Mouse (Mus musculus): ENCODE measurements around the gene Tekt5. TPM values are rescaled to one million over a fixed set of nuclear protein-coding genes. Genes with fewer than 3 reads are reported as not detected.

Tekt5 gene
- total and polyA plus RNA-seq, 3 experiments = 0.08 to 0.90 (median 0.71) TPM

DNA sequence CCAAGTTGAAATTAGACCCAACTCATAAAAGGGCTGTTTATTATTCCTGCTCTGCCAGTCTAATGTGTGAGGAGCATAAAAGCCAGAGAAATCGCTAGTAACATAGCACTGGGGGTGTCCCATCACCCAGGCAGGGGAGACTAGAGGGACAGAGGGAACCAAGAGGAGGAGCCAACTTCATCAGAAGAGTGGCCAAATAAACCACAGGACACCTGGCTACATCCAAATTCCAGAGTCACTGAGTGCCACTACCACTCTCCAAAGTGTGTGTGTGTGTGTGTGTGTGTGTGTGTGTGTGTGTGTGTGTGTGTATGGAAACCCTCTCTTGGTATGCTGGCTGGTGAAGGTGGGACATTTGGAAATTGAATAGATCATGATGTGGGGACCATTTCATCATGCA is 32.2 kb downstream of the Tekt5 start:
- no peak for TF ChIP-seq TAL1 (conservative IDR thresholded peaks at IDR 0.05; ENCODE audit: low read depth, low read length)
- no peak for TF ChIP-seq GATA2 (IDR thresholded peaks at IDR 0.05; ENCODE audit: borderline replicate concordance, low read depth, low read length)
- TF ChIP-seq GATA1 (IDR thresholded peaks at IDR 0.05; ENCODE audit: borderline replicate concordance, low read length) = no peak
- no peak for TF ChIP-seq CTCF (IDR thresholded peaks at IDR 0.05; ENCODE audit: low read depth, low read length)
- no peak for TF ChIP-seq POLR2AphosphoS5 (IDR thresholded peaks at IDR 0.05; ENCODE audit: insufficient replicate concordance, low read depth, low read length)
- H3K9me3 ChIP-seq (replicated peaks) = no peaks in the 10 kb centered on the region
- H3K36me3 ChIP-seq (replicated peaks) = no peaks in the 10 kb centered on the region
- H3K4me1 ChIP-seq (ENCODE audit: insufficient read depth, low read depth, low read length) = peaks cover 2% of the 10 kb centered on the region; the same call in 1 of the 2 replicates
- ATAC-seq (ENCODE audit: extremely low read depth, insufficient number of reproducible peaks, low FRiP score, poor library complexity, severe bottlenecking) (no peak), DNase-seq (ENCODE audit: low spot score) (no peak)
- H3K27me3 ChIP-seq (ENCODE audit: insufficient read depth, low read length) = peaks cover 19% of the 10 kb centered on the region
- no peak overlapping the region for H3K4me3 ChIP-seq (ENCODE audit: low read depth, low read length)

DNA sequence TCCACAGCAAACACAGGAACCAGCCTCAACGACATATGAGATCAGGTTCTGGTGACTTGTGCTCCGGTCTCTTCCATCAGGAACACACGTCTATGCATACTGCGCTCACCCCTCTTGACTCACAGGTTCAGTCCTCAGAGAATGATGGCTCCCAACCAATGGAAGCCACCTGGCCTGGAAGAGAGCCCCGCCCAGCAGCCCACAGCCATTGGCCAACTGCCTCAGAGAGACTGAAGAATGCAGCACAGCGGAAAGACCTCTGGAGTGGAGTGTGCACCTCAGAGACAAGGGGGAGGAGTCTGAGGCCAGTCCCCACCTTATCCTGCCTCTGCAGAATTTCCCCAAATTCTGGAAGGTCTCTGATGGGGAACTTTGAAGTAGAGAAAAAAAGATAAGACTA is 36.0 kb downstream of the Tekt5 start:
- DNase-seq (ENCODE audit: low spot score) (no peak), ATAC-seq (ENCODE audit: extremely low read depth, insufficient number of reproducible peaks, low FRiP score, poor library complexity, severe bottlenecking) (no peak)
- peaks cover 3% of the 10 kb centered on the region; the same call in 1 of the 2 replicates for H3K4me1 ChIP-seq (ENCODE audit: insufficient read depth, low read depth, low read length)
- no peak overlapping the region for H3K4me3 ChIP-seq (ENCODE audit: low read depth, low read length)
- no peaks in the 10 kb centered on the region for H3K9me3 ChIP-seq (replicated peaks)
- H3K27me3 ChIP-seq (ENCODE audit: insufficient read depth, low read length) = peaks cover 12% of the 10 kb centered on the region; the same call in 1 of the 2 replicates
- TF ChIP-seq GATA2 (IDR thresholded peaks at IDR 0.05; ENCODE audit: borderline replicate concordance, low read depth, low read length) = no peak
- H3K36me3 ChIP-seq (replicated peaks) = no peaks in the 10 kb centered on the region

DNA sequence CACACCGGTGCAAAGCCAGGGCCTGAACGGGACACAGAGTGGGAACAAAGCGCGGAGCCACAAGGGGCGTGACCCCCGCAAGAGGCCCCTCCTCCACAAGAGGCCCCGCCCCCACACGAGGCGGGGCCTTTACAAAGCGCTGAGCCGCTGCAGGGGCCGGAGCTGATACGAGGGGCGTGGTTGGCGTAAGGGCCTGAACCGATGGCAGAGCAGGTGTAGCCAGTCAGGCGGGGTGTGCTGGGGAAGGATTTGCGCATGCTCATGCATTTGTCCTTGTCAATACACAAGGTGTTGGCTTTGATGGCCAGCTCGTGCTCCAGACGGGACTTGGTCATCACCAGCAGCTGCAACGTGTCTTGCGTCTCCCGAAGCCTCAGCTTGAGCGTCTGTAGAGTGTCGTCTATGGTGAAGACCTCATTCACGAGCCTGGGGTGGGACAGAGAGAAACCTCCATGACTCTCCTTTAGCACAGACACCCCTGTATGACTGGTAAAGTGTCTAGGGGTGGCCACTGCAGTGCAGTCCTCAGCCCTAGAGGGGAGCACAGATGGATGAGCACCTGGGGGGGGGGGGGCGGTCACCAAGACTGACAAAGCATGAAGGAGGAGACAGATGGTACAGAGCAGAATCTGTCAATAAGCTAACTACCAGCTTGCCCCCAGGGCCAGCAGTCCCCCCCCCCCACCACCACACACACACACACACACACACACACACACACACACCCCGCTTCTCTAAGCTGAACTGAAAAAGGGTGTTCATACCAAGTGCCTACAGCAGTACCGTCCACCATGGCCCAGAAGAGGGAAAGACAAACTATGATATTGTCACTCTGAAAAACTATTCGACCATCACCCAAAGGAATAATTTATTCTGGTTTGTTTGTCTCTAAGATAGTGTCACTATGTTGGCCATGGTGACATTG is 37.0 kb downstream of the Tekt5 start:
- TF ChIP-seq CTCF (IDR thresholded peaks at IDR 0.05; ENCODE audit: low read depth, low read length) (no peak), TAL1 (conservative IDR thresholded peaks at IDR 0.05; ENCODE audit: low read depth, low read length) (no peak), POLR2AphosphoS5 (IDR thresholded peaks at IDR 0.05; ENCODE audit: insufficient replicate concordance, low read depth, low read length) (no peak)
- DNase-seq (ENCODE audit: low spot score) = no peak
- peaks cover 3% of the 10 kb centered on the region; the same call in 1 of the 2 replicates for H3K4me1 ChIP-seq (ENCODE audit: insufficient read depth, low read depth, low read length)
- H3K27me3 ChIP-seq (ENCODE audit: insufficient read depth, low read length) = peaks cover 12% of the 10 kb centered on the region; the same call in 1 of the 2 replicates
- no peak overlapping the region for H3K4me3 ChIP-seq (ENCODE audit: low read depth, low read length)
- no peaks in the 10 kb centered on the region for H3K9me3 ChIP-seq (replicated peaks)
- no peak for ATAC-seq (ENCODE audit: extremely low read depth, insufficient number of reproducible peaks, low FRiP score, poor library complexity, severe bottlenecking)
- H3K36me3 ChIP-seq (replicated peaks) = no peaks in the 10 kb centered on the region

DNA sequence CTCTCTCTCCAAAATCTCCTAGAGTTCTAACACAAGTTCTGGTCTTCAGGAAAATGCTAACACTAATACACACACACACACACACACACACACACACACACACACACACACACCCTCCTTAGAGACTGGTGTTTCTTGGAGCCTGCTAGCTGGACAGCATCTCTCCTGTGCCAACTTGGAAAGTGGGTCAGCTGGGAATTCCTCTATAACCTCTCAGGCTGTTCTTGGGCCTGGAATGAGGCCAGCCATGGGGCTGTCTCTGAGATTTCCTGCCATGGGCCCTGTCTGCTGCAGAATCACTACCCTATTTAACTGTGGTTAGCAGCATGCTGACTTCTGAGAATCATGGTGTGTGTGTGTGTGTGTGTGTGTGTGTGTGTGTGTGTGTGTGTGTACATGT is 40.3 kb downstream of the Tekt5 start:
- no peak overlapping the region for H3K4me3 ChIP-seq (ENCODE audit: low read depth, low read length)
- H3K36me3 ChIP-seq (replicated peaks) = no peaks in the 10 kb centered on the region
- ATAC-seq (ENCODE audit: extremely low read depth, insufficient number of reproducible peaks, low FRiP score, poor library complexity, severe bottlenecking) = no peak
- no peak for TF ChIP-seq GATA1 (IDR thresholded peaks at IDR 0.05; ENCODE audit: borderline replicate concordance, low read length)
- TF ChIP-seq GATA2 (IDR thresholded peaks at IDR 0.05; ENCODE audit: borderline replicate concordance, low read depth, low read length) = no peak
- no peak for TF ChIP-seq CTCF (IDR thresholded peaks at IDR 0.05; ENCODE audit: low read depth, low read length)
- no peak for TF ChIP-seq POLR2AphosphoS5 (IDR thresholded peaks at IDR 0.05; ENCODE audit: insufficient replicate concordance, low read depth, low read length)
- no peak for TF ChIP-seq TAL1 (conservative IDR thresholded peaks at IDR 0.05; ENCODE audit: low read depth, low read length)
- DNase-seq (ENCODE audit: low spot score) = no peak
- H3K4me1 ChIP-seq (ENCODE audit: insufficient read depth, low read depth, low read length) = peaks cover 3% of the 10 kb centered on the region; the same call in 1 of the 2 replicates
- peaks cover 3% of the 10 kb centered on the region; the same call in 1 of the 2 replicates for H3K27me3 ChIP-seq (ENCODE audit: insufficient read depth, low read length)
- no peaks in the 10 kb centered on the region for H3K9me3 ChIP-seq (replicated peaks)

DNA sequence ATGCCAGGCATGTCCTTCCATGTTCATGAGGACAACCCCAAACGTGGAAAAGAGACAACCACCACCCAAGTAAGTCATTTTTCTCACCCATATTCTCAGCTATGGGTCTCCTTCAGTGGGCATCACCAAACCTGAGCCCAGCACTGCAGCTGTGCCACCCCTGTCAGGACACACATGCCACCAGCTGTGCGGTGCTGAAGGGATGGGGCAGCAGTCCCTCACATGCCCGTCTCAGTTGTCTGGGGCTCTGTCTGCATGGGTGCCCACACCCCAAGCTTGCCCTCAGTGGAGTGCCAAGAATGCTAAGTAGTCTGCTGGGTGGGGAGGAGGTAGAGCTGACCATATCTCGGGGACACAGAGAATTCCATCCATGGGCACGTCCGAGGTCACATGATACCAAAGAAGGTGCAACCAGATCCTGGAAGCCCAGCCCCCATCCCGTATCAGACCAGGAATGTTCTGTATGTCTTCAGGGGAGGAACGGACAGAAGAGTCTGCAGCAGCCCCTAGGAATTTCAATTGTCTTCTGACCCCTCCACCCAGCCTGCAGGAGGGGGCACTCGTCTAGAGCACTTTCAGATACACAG is 44.1 kb downstream of the Tekt5 start:
- no peaks in the 10 kb centered on the region for H3K9me3 ChIP-seq (replicated peaks)
- TF ChIP-seq POLR2AphosphoS5 (IDR thresholded peaks at IDR 0.05; ENCODE audit: insufficient replicate concordance, low read depth, low read length) (no peak), GATA1 (IDR thresholded peaks at IDR 0.05; ENCODE audit: borderline replicate concordance, low read length) (no peak), GATA2 (IDR thresholded peaks at IDR 0.05; ENCODE audit: borderline replicate concordance, low read depth, low read length) (no peak), CTCF (IDR thresholded peaks at IDR 0.05; ENCODE audit: low read depth, low read length) (no peak), TAL1 (conservative IDR thresholded peaks at IDR 0.05; ENCODE audit: low read depth, low read length) (no peak)
- H3K4me1 ChIP-seq (ENCODE audit: insufficient read depth, low read depth, low read length) = no peaks in the 10 kb centered on the region
- no peaks in the 10 kb centered on the region; the same call in 1 of the 2 replicates for H3K27me3 ChIP-seq (ENCODE audit: insufficient read depth, low read length)
- no peak for ATAC-seq (ENCODE audit: extremely low read depth, insufficient number of reproducible peaks, low FRiP score, poor library complexity, severe bottlenecking)
- no peak for DNase-seq (ENCODE audit: low spot score)
- H3K4me3 ChIP-seq (ENCODE audit: low read depth, low read length) = no peak overlapping the region
- H3K36me3 ChIP-seq (replicated peaks) = no peaks in the 10 kb centered on the region

DNA sequence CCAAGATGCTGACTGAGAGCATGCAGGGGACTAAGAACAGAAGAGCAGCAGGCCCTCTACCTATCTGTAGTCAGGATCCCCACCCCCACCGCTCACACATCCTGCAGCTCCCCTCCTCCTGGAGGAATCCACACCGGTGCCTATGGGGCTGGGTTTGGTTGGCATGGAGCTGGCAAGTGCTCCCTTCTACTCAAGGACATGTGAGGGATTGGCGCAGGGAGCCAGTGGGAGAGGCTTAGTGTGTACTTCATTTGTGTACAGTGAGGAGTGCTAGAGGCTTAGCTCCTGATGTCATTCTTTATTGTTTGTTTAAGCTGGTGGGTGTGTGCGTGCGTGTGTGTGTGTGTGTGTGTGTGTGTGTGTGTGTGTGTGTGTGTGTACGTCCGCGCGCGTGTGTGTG is 45.4 kb downstream of the Tekt5 start:
- no peaks in the 10 kb centered on the region; the same call in 1 of the 2 replicates for H3K27me3 ChIP-seq (ENCODE audit: insufficient read depth, low read length)
- H3K4me1 ChIP-seq (ENCODE audit: insufficient read depth, low read depth, low read length) = no peaks in the 10 kb centered on the region
- no peak overlapping the region for H3K4me3 ChIP-seq (ENCODE audit: low read depth, low read length)
- no peak for ATAC-seq (ENCODE audit: extremely low read depth, insufficient number of reproducible peaks, low FRiP score, poor library complexity, severe bottlenecking)
- TF ChIP-seq GATA2 (IDR thresholded peaks at IDR 0.05; ENCODE audit: borderline replicate concordance, low read depth, low read length) (no peak), POLR2AphosphoS5 (IDR thresholded peaks at IDR 0.05; ENCODE audit: insufficient replicate concordance, low read depth, low read length) (no peak), TAL1 (conservative IDR thresholded peaks at IDR 0.05; ENCODE audit: low read depth, low read length) (no peak), GATA1 (IDR thresholded peaks at IDR 0.05; ENCODE audit: borderline replicate concordance, low read length) (no peak), CTCF (IDR thresholded peaks at IDR 0.05; ENCODE audit: low read depth, low read length) (no peak)
- no peaks in the 10 kb centered on the region for H3K9me3 ChIP-seq (replicated peaks)
- H3K36me3 ChIP-seq (replicated peaks) = no peaks in the 10 kb centered on the region
- DNase-seq (ENCODE audit: low spot score) = no peak
